Mouse (Mus musculus): ENCODE data around the gene Hes7. TPM values are rescaled to one million over a fixed set of nuclear protein-coding genes. Genes with fewer than 3 reads are reported as not detected.
A peak's percentile ranks its signal among the peaks of the same experiment; 100 is the strongest.

Hes7 gene
- polyA plus RNA-seq (2014; fragmentation: Nextera tagmentation; extraction: Ambion mirVana): 0.26 and 0.78 TPM in 2 replicates

DNA sequence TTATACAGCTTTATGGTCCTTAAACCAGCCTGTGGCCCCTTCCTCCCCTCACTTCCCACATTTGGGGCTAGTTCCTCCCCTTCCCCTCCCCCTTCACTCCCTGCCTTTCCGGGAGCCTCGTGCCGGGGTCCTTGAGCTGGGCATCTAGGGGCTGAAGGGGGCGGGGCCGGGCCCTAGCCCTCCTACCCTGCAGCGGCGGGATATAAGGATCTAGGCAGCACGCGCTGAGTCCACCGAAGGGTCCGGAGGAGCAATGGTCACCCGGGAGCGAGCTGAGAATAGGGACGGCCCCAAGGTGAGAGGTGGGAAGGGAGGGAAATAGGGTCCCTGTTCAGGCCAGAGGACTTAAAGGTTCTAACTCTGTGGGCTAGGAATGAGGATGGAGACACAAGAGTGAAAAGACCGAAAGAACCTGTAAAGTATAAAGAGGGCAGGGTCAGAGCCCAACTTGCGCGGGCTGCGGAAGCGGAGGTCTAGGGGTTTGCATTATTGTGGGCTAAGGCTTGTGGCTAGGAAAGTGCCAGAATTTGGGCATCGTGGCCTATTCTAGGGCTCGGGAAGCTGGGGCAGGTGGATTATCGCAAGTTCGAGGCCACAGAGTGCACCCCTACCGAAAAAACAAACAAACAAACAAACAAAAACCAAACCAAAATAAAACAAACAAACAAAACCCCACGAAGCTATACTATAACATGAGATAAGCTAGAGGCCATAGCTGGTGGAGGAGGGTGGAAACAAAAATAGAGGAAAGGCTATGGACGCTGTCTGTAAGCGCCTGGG, at the start of gene Hes7:
Gene Hes7, plus strand, starts transcription at position 184 of the 780 bp plus-strand sequence.
- DNase-seq: peak; percentile 38
- peak within 1 kb of the TSS; percentile 69 for H3K4me3 ChIP-seq (replicated peaks; ENCODE audit: low read depth, low read length)
- peaks cover 4% of the 10 kb centered on the region; the same call in 1 of the 2 replicates for H3K27me3 ChIP-seq (ENCODE audit: control insufficient read depth, insufficient read depth, low read length)
- ATAC-seq (ENCODE audit: low FRiP score, low TSS enrichment): no peak
- H3K4me2 ChIP-seq (ENCODE audit: low read length): peak within 1 kb of the TSS; percentile 82
- no peaks in the 10 kb centered on the region for H3K9me3 ChIP-seq (ENCODE audit: control insufficient read depth, low read length)
- H3K27ac ChIP-seq (replicated peaks; ENCODE audit: low read depth, low read length): no peak within 1 kb of the TSS
- 2% methylated on average over 27 of the region's 27 CpGs for WGBS
- peaks cover 27% of the 10 kb centered on the region for H3K4me1 ChIP-seq (ENCODE audit: control insufficient read depth, insufficient read depth, low read length)
- no peaks in the 10 kb centered on the region for H3K36me3 ChIP-seq (ENCODE audit: control insufficient read depth, insufficient read depth, low read length)
- peak within 1 kb of the TSS; percentile 67; the same call in 1 of the 2 replicates for H3K9ac ChIP-seq (replicated peaks; ENCODE audit: low read length)

DNA sequence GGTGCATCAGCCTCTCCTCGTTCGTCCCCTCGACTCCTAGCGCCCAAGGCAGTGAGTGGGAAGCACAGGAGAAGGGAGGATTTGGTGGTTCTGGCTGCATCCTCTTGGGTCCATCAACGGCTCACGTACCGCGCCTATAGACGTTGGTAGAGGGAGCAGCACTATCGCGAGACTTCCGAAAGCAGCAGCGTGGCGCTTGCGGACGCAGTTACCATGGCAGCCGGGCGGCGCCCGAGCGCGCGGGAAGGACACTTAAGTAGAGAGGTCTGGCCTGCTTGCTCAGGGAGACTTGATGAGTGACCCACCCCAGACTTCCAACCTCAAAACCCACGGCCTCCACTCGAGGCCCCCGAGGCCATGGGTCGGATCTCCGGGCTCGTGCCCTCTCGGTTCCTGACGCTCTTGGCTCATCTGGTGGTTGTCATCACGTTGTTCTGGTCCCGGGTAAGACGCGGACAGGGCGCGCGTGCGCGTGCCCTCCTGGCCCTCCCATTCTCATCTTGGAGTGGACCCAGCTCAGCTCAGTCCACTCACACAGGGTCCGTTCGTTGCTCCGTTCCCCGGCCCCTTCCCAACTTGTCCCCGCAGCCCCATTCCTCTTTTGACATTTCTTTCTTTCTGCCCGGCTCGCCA, 49.5 kb upstream of the Hes7 start, which contains the start of gene Tmem107:
Gene Tmem107, plus strand, starts transcription at position 217 of the 633 bp plus-strand sequence.
- ATAC-seq (ENCODE audit: low FRiP score, low TSS enrichment): peak; percentile 88
- no peaks in the 10 kb centered on the region for H3K9me3 ChIP-seq (ENCODE audit: control insufficient read depth, low read length)
- WGBS: under 1% methylated on average over 47 of the region's 47 CpGs

DNA sequence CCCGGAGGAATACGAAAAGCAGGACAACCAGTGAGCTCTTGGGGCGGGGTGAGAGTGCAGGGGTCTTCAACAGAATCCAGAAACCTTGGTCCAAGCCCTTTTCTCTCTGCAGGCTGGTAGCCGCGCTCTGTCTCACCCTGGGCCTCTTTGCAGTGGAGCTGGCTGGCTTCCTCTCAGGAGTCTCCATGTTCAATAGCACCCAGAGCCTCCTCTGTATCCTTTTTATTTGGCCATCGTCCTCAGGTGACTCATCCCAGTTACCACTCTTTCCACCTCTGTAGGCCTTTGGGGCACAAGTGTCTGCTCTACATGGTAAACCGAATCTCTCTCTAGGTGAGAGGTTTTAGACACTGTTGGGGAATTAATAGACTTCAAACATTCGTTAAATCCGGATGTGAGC, 48.9 kb upstream of the Hes7 start:
- no peaks in the 10 kb centered on the region for H3K27me3 ChIP-seq (ENCODE audit: control insufficient read depth, insufficient read depth, low read length)
- peak overlapping the region; percentile 59 for H3K4me3 ChIP-seq (replicated peaks; ENCODE audit: low read depth, low read length)
- H3K36me3 ChIP-seq (ENCODE audit: control insufficient read depth, insufficient read depth, low read length): no peaks in the 10 kb centered on the region
- DNase-seq (no peak), ATAC-seq (ENCODE audit: low FRiP score, low TSS enrichment) (no peak)
- peaks cover 25% of the 10 kb centered on the region for H3K4me1 ChIP-seq (ENCODE audit: control insufficient read depth, insufficient read depth, low read length)
- H3K4me2 ChIP-seq (ENCODE audit: low read length): peak overlapping the region; percentile 72
- H3K9me3 ChIP-seq (ENCODE audit: control insufficient read depth, low read length): no peaks in the 10 kb centered on the region
- WGBS: 27% methylated on average over 9 of the region's 9 CpGs
- peak overlapping the region; percentile 89 for H3K27ac ChIP-seq (replicated peaks; ENCODE audit: low read depth, low read length)
- H3K9ac ChIP-seq (replicated peaks; ENCODE audit: low read length): peak overlapping the region; percentile 77

More for the DNA sequence above, 49.5 kb upstream of the Hes7 start, which contains the start of gene Tmem107:
- peak within 1 kb of the TSS; percentile 72 for H3K4me2 ChIP-seq (ENCODE audit: low read length)
- no peaks in the 10 kb centered on the region for H3K27me3 ChIP-seq (ENCODE audit: control insufficient read depth, insufficient read depth, low read length)
- peak within 1 kb of the TSS; percentile 59 for H3K4me3 ChIP-seq (replicated peaks; ENCODE audit: low read depth, low read length)
- peak; percentile 98 for DNase-seq
- peak within 1 kb of the TSS; percentile 89 for H3K27ac ChIP-seq (replicated peaks; ENCODE audit: low read depth, low read length)
- no peaks in the 10 kb centered on the region for H3K36me3 ChIP-seq (ENCODE audit: control insufficient read depth, insufficient read depth, low read length)
- peak within 1 kb of the TSS; percentile 77 for H3K9ac ChIP-seq (replicated peaks; ENCODE audit: low read length)
- peaks cover 29% of the 10 kb centered on the region for H3K4me1 ChIP-seq (ENCODE audit: control insufficient read depth, insufficient read depth, low read length)

DNA sequence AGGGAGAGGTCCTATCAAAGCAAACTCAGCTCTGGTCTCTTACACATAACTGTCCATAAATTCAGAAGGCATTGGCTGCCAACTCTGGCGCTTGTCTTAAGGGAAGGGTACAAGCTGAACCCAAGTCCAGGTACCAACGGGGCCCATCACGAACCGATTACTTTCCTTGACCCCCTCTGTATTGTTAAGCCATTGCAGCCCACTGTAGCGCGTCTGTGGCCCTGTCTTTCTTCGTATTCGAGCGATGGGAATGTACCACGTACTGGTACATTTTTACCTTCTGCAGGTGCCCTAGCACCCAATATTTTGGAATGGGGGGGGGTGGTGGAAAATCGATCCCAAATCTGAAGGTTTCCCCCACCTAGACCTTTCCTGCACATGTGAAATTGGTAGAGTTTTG, 48.0 kb upstream of the Hes7 start:
- ATAC-seq (ENCODE audit: low FRiP score, low TSS enrichment) (no peak), DNase-seq (no peak)
- H3K9ac ChIP-seq (replicated peaks; ENCODE audit: low read length): peak overlapping the region; percentile 74
- no peaks in the 10 kb centered on the region for H3K9me3 ChIP-seq (ENCODE audit: control insufficient read depth, low read length)
- 80% methylated on average over 11 of the region's 11 CpGs for WGBS
- H3K36me3 ChIP-seq (ENCODE audit: control insufficient read depth, insufficient read depth, low read length): no peaks in the 10 kb centered on the region
- peaks cover 20% of the 10 kb centered on the region for H3K4me1 ChIP-seq (ENCODE audit: control insufficient read depth, insufficient read depth, low read length)
- H3K27ac ChIP-seq (replicated peaks; ENCODE audit: low read depth, low read length): peak overlapping the region; percentile 95
- peak overlapping the region; percentile 32 for H3K4me3 ChIP-seq (replicated peaks; ENCODE audit: low read depth, low read length)
- peak overlapping the region; percentile 72 for H3K4me2 ChIP-seq (ENCODE audit: low read length)
- H3K27me3 ChIP-seq (ENCODE audit: control insufficient read depth, insufficient read depth, low read length): no peaks in the 10 kb centered on the region

DNA sequence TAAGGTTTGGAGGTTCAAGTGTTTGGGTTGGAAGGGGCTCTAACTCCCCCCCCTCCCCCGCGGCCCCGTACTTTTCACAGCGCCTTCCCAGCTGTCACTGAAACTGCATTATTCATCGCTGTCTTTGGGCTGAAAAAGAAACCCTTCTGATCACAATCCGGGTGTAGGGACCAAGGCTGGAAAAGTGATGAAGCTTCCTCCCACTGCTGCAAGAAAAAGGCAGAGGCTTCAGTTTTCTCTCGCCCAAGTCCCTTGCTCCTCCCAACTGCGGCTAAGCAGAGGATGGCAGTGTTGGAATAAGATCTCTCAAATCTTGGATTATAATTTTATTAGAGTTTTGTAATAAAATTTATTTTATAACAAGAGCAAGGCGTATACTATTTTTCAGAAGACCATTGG, 47.5 kb upstream of the Hes7 start:
- H3K36me3 ChIP-seq (ENCODE audit: control insufficient read depth, insufficient read depth, low read length): no peaks in the 10 kb centered on the region
- WGBS: 10% methylated on average over 9 of the region's 9 CpGs
- peaks cover 20% of the 10 kb centered on the region for H3K4me1 ChIP-seq (ENCODE audit: control insufficient read depth, insufficient read depth, low read length)
- ATAC-seq (ENCODE audit: low FRiP score, low TSS enrichment) (no peak), DNase-seq (no peak)
- peak overlapping the region; percentile 72 for H3K4me2 ChIP-seq (ENCODE audit: low read length)
- H3K9ac ChIP-seq (replicated peaks; ENCODE audit: low read length): peak overlapping the region; percentile 74
- peak overlapping the region; percentile 32 for H3K4me3 ChIP-seq (replicated peaks; ENCODE audit: low read depth, low read length)
- peak overlapping the region; percentile 95 for H3K27ac ChIP-seq (replicated peaks; ENCODE audit: low read depth, low read length)
- no peaks in the 10 kb centered on the region for H3K9me3 ChIP-seq (ENCODE audit: control insufficient read depth, low read length)
- H3K27me3 ChIP-seq (ENCODE audit: control insufficient read depth, insufficient read depth, low read length): no peaks in the 10 kb centered on the region

DNA sequence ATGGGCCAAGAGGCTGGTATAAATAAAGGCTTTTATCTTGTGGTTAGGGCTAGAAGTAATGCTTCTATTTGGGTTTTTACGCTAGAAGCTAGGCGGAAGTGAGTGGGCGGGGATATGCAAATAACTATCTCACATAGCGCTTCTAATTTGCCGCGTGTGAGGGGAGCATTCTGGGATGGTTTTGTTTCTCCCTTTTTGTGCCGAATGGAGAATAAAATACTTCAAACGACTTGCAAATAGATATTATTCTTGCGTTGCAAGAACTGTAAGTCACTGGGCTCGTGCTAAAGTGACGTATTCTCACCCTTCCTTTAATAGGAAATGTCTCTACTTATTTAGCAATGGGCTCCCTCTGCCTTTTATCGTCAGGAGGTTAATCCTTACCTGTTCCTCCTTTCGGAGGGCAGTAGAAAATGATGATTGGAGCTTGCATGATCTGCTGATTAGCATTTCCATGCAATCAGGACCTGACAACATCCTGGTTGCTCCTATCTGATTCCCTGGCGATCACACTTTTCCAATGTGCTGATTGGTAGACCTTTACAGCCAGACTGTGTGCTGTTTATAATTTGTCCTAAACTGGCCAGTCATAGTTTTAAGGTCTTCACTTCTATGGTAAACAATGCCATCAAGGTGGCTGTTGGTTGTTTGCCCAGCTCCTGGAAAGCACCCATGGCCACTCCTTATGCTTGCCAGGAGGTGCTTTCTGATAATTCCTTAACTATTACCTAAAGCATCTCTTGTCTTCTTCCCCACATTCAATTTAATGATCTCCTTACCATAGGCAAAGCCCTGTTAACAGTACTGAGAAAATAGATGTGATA, 46.9 kb upstream of the Hes7 start:
- under 1% methylated on average over 14 of the region's 14 CpGs for WGBS
- Histone ChIP-seq H3K27ac (replicated peaks; ENCODE audit: low read depth, low read length) (peak overlapping the region; percentile 95), H3K9me3 (ENCODE audit: control insufficient read depth, low read length) (no peaks in the 10 kb centered on the region), H3K4me2 (ENCODE audit: low read length) (peak overlapping the region; percentile 72), H3K27me3 (ENCODE audit: control insufficient read depth, insufficient read depth, low read length) (no peaks in the 10 kb centered on the region), H3K9ac (replicated peaks; ENCODE audit: low read length) (peak overlapping the region; percentile 74), H3K4me3 (replicated peaks; ENCODE audit: low read depth, low read length) (peak overlapping the region; percentile 32), H3K4me1 (ENCODE audit: control insufficient read depth, insufficient read depth, low read length) (peaks cover 20% of the 10 kb centered on the region), H3K36me3 (ENCODE audit: control insufficient read depth, insufficient read depth, low read length) (no peaks in the 10 kb centered on the region)
- ATAC-seq (ENCODE audit: low FRiP score, low TSS enrichment) (peak; percentile 76; the same call in 1 of the 2 replicates), DNase-seq (peak; percentile 97)

DNA sequence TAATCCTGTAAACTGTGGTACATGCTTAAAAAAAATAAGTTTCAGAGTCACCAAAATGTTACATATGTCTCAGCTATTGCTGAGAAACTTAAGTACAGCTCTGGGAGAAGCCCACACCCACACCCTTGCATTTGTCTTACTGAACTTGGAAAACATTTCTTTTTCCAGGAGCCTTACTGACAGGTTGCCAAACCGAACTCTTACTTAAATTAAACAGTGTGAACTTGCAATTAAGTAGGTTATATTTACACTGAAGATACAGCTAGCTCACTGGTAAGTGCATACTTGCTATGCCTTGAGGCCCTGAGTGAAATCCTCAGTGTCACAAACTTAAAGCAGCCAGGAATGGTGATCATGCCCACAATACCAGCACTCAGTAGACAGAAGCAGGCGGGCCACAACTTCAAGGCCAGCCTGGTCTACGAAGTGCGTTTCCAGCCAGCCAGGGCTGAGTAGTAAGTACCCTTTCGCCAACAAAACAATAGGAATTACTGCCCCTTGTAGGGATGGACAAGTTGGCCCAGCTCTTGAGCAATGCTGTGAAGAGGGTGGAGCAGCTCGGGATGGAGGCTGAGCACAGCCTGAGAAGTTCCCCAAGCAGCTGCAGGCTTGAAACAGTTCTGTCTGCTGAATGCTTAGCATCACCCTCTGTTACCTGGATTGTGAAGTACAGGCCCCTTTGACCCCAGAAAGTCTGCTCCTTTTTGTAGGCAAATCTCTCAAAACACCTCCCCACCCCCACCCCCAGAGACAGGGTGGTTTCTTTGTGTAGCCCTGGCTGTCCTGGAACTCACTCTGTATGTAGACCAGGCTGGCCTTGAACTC, 46.0 kb upstream of the Hes7 start:
- H3K27me3 ChIP-seq (ENCODE audit: control insufficient read depth, insufficient read depth, low read length): no peaks in the 10 kb centered on the region
- H3K27ac ChIP-seq (replicated peaks; ENCODE audit: low read depth, low read length): peak overlapping the region; percentile 95
- no peaks in the 10 kb centered on the region for H3K36me3 ChIP-seq (ENCODE audit: control insufficient read depth, insufficient read depth, low read length)
- H3K4me2 ChIP-seq (ENCODE audit: low read length): peak overlapping the region; percentile 72
- no peak overlapping the region; the same call in 1 of the 2 replicates for H3K4me3 ChIP-seq (replicated peaks; ENCODE audit: low read depth, low read length)
- WGBS: 42% methylated on average over 6 of the region's 6 CpGs
- H3K9ac ChIP-seq (replicated peaks; ENCODE audit: low read length): no peak overlapping the region; the same call in 1 of the 2 replicates
- ATAC-seq (ENCODE audit: low FRiP score, low TSS enrichment): no peak
- no peak for DNase-seq
- H3K9me3 ChIP-seq (ENCODE audit: control insufficient read depth, low read length): no peaks in the 10 kb centered on the region
- H3K4me1 ChIP-seq (ENCODE audit: control insufficient read depth, insufficient read depth, low read length): peaks cover 20% of the 10 kb centered on the region

DNA sequence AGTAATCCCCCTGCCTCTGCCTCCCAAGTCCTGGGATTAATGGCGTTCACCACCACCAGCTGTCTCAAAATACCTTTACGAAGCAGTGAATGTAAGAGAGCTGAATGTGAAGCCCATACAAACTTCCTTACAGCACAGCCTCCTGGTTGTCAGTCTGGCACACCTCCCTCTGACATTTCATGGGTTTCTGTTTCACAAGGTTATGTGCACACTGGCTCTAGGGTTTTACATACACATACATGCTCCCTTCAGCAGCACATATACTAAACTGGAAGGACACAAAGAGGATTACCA, 45.5 kb upstream of the Hes7 start:
- Histone ChIP-seq H3K9ac (replicated peaks; ENCODE audit: low read length) (no peak overlapping the region), H3K4me1 (ENCODE audit: control insufficient read depth, insufficient read depth, low read length) (peaks cover 20% of the 10 kb centered on the region), H3K4me2 (ENCODE audit: low read length) (no peak overlapping the region), H3K27me3 (ENCODE audit: control insufficient read depth, insufficient read depth, low read length) (no peaks in the 10 kb centered on the region), H3K27ac (replicated peaks; ENCODE audit: low read depth, low read length) (0 out of 2 replicates have a peak overlapping the region, but pooled peaks have one; percentile 95), H3K9me3 (ENCODE audit: control insufficient read depth, low read length) (no peaks in the 10 kb centered on the region), H3K36me3 (ENCODE audit: control insufficient read depth, insufficient read depth, low read length) (no peaks in the 10 kb centered on the region), H3K4me3 (replicated peaks; ENCODE audit: low read depth, low read length) (no peak overlapping the region)
- DNase-seq (no peak), ATAC-seq (ENCODE audit: low FRiP score, low TSS enrichment) (no peak)
- 47% methylated on average over 2 of the region's 2 CpGs for WGBS
